Mouse (Mus musculus) spleen, adult 2 months (tissue): ENCODE results near the gene Plaur. TPM values are rescaled to one million over a fixed set of nuclear protein-coding genes. Genes with fewer than 3 reads are reported as not detected.
A peak's percentile ranks its signal among the peaks of the same experiment; 100 is the strongest.
"Not testable (repeated sequence)": the region's sequence is repeated elsewhere in the genome, so short reads cannot be mapped to it uniquely, and the experiment has no call there.

Source experiments
- DNase-seq, 2 experiments: peaks; one replicate each; pipeline versions ENCODE4 v3.0.0 to v3.0.0-alpha.2; 2012 to 2021; ENCODE audit warnings: low spot score in 2 of 2, low read depth in 1 of 2
- H3K27ac ChIP-seq: fragments of 200-500 bp; 2 replicates; pipeline ENCODE4 v1.5.1; 2012; ENCODE audit warnings: low read length, inconsistent platforms; ENCODE audit not compliant: insufficient read depth
- H3K27me3 ChIP-seq: fragments of 200-500 bp; 2 replicates; pipeline ENCODE4 v1.6.1; 2012; ENCODE audit warnings: mild to moderate bottlenecking, moderate library complexity, low read length, inconsistent platforms; ENCODE audit not compliant: control insufficient read depth, insufficient read depth
- H3K36me3 ChIP-seq: fragments of 200-500 bp; 2 replicates; pipeline ENCODE4 v1.6.1; 2012; ENCODE audit warnings: mild to moderate bottlenecking, low read length, inconsistent platforms; ENCODE audit not compliant: control insufficient read depth, insufficient read depth
- H3K4me1 ChIP-seq: fragments of 200-500 bp; 2 replicates; pipeline ENCODE4 v1.6.1; 2011; ENCODE audit warnings: inconsistent platforms; ENCODE audit not compliant: control insufficient read depth, insufficient read depth, insufficient read length
- H3K4me3 ChIP-seq: fragments of 200-500 bp; 2 replicates; pipeline ENCODE4 v1.5.1; 2011; ENCODE audit warnings: mild to moderate bottlenecking, inconsistent platforms; ENCODE audit not compliant: insufficient read depth, insufficient read length; ENCODE audit errors: extremely low read depth
- CTCF ChIP-seq: fragments of 200-500 bp; IDR thresholded peaks from 2 replicates; pipeline ENCODE4 v1.5.1; 2011; ENCODE audit warnings: mild to moderate bottlenecking, inconsistent platforms; ENCODE audit not compliant: insufficient read depth, insufficient read length, insufficient replicate concordance; ENCODE audit errors: extremely low read depth
- POLR2A ChIP-seq: fragments of 200-500 bp; IDR thresholded peaks from 2 replicates; pipeline ENCODE4 v1.6.1; 2011; ENCODE audit warnings: low read depth, low read length, inconsistent platforms
- WGBS: fragments of 180-500 bp; shearing (Covaris S2); methylation state at CpG from one replicate; pipeline ENCODE4 v1.1.7; 2018; 5-methylcytosine and 5-hydroxymethylcytosine counted together
- polyA plus RNA-seq: library from polyadenylated mRNA; depleted of rRNA; stranded (reverse); fragments of >200 nt; gene quantifications from 2 replicates; pipeline ENCODE4 v1.2.3, GENCODE M21; 2012

Plaur gene
- polyA plus RNA-seq, 1 experiment = 58.6 TPM

DNA sequence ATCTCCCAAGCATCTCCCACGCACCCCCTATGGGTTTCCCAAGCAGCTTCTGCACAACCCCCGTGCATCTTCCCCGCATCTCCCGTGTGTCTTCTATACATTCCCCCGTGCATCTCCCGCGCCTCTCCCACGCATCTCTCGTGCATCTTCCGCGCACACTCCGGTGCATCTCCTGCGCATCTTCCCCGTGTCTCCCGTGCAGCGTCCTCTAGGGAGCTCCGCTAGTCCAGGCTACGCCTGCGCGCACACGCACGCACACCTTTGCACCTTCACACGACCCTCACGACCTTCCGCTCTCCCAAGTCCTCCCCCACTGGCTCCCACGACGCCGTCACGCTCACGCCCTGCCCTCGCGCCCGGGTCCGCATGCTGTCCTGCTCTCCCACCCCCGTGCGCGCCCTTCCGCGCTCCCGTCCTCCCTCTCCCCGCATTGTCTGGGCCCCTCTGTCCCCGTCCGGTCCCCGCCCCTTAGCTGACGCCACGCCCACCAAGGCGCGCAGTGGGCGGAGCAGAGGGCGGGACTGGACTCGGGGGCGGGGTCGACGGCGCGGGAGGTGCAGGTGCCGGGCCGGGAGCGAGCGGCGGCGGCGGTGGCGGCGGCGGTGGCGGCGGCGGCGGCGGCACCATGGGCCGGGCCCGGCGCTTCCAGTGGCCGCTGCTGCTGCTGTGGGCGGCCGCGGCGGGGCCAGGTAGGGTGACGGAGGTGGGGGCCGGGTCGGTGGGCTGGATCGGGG is 19.4 kb downstream of the Plaur start, which contains the start of gene Cadm4:
TSS of gene Cadm4 (plus strand) at position 550 of the 734 bp plus-strand sequence.
- Histone ChIP-seq H3K4me1 (peaks cover 8% of the 10 kb centered on the region), H3K27me3 (peaks cover 15% of the 10 kb centered on the region), H3K4me3 (peak within 1 kb of the TSS; percentile 63), H3K36me3 (no peaks in the 10 kb centered on the region), H3K27ac (no peak within 1 kb of the TSS; the same call in 1 of the 2 replicates)
- TF ChIP-seq POLR2A (no peak), CTCF (no peak)
- 2% methylated on average over 67 of the region's 83 CpGs for WGBS
- DNase-seq = peak; percentile 53 to 81

DNA sequence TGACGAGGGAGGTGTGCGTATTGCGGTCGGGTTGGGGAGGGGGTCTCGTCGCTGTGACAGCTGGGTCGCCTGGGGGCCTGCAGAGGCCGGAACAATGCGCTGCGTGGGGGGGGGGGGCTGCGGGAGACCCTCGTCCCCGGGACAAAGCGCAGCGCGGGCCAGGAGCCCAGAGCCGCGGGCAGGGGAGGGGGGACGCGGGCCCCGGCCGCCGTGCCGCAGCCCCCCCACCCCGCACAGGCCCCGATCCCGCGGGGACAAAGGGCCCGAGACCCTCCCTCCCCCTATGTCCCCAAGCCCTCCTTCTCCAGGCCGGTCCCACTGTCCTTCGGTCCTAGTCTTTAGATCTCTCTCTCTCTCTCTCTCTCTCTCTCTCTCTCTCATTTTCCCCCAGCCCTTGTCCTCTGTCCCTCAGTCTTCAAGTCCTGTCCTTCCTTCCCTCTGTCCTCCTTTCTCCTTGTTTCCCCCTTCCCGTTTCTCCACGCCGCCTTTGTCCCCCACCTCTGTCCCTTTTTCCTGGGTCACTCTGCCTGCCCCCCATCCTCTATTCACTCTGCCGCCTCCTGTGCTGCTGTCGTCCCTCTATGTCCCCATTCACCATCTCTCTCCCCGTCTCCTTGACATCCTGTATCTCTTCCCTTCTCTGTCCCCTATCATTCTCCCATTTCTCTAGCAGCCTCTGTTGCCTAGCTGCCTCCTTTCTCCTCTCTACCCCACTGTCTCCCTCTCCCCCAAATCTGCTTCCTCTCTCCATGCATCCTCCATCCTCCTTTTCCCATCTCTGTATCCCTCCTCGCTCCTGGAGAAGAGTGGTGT is 20.1 kb downstream of the Plaur start:
- Histone ChIP-seq H3K27me3 (peaks cover 15% of the 10 kb centered on the region), H3K27ac (no peak overlapping the region), H3K4me3 (peak overlapping the region; percentile 53; the same call in 1 of the 2 replicates), H3K36me3 (no peaks in the 10 kb centered on the region), H3K4me1 (peaks cover 8% of the 10 kb centered on the region)
- DNase-seq = no peak
- TF ChIP-seq POLR2A = no peak
- no peak for TF ChIP-seq CTCF
- WGBS = 10% methylated on average over 17 of the region's 38 CpGs

DNA sequence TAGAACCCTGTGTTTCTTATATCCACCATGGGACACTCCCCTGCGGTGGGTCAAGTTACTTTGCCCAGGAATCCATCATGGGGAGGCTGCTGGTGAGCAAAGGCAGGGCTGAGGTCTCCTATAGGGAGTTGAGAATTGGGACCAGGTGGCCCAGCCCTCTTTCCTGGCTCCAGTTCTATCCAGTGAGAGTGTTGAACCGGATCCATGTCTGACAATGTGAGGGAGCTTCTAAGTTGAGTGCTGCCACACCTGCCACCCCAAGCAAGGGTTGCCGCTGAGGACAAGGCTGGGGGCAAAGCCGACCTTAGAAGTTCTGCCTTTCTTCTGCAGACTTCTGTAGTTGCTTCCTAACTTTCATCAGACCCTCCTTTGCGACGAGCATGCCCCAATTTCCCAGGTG is 21.0 kb downstream of the Plaur start:
- not testable (repeated sequence) for H3K36me3 ChIP-seq

DNA sequence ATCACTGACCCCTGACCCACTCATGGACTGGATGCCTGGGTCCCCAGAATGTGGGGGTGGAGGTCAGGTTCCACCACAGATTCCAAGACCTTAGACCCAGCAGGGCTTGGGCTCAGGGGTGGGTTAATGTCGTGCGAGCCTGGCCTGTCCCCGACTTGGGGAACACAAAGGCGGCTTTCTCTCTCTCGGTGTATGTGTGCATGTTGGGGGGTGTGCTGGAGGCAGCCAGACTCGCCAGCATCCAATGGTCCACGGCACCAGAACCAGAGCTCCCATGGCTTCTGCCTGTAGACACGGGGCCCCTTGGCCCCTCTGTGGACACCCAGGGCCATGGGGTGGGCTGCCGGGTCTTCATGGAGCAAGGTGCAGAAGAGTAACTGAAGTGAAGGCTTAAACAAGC is 23.2 kb downstream of the Plaur start:
- no peak overlapping the region for H3K4me3 ChIP-seq
- H3K27ac ChIP-seq = no peak overlapping the region
- WGBS = 90% methylated on average over 9 of the region's 9 CpGs
- TF ChIP-seq POLR2A (no peak), CTCF (no peak)
- DNase-seq = no peak
- peaks cover 8% of the 10 kb centered on the region for H3K4me1 ChIP-seq
- peaks cover 15% of the 10 kb centered on the region for H3K27me3 ChIP-seq
- no peaks in the 10 kb centered on the region for H3K36me3 ChIP-seq

More for the DNA sequence above, 21.0 kb downstream of the Plaur start:
- peaks cover 15% of the 10 kb centered on the region for H3K27me3 ChIP-seq
- not testable (repeated sequence) for H3K4me1 ChIP-seq, DNase-seq, H3K27ac ChIP-seq, H3K4me3 ChIP-seq
- WGBS = 50% methylated on average over 6 of the region's 6 CpGs

DNA sequence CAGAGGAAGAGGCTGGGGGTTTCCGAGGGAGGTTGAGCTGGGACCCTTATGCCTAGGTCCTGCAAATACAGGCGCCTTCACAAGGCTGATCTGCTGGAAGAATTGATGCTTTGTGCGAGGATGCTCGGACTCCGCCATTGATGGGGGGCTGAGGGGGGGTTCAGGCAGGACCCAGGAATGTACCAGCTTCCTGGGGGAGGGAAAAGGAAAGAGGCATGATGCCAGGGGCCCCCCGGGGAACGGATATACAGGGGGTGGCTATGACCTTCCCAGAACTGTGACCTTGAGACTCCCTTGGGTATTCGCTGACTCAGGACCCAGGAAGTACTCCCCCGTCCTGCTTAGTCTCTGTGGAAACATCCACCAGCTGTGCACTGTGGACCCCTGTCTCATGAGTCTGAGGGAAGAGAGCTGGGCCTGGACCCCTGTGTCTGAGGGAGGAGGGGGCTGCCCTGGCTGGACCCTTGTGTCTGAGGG is 24.4 kb downstream of the Plaur start:
- TF ChIP-seq POLR2A = no peak
- TF ChIP-seq CTCF = no peak
- WGBS = 64% methylated on average over 9 of the region's 9 CpGs
- peaks cover 4% of the 10 kb centered on the region for H3K4me1 ChIP-seq
- no peak for DNase-seq
- no peak overlapping the region for H3K4me3 ChIP-seq
- H3K27me3 ChIP-seq = peaks cover 13% of the 10 kb centered on the region
- peak overlapping the region; percentile 30 for H3K27ac ChIP-seq
- no peaks in the 10 kb centered on the region for H3K36me3 ChIP-seq

DNA sequence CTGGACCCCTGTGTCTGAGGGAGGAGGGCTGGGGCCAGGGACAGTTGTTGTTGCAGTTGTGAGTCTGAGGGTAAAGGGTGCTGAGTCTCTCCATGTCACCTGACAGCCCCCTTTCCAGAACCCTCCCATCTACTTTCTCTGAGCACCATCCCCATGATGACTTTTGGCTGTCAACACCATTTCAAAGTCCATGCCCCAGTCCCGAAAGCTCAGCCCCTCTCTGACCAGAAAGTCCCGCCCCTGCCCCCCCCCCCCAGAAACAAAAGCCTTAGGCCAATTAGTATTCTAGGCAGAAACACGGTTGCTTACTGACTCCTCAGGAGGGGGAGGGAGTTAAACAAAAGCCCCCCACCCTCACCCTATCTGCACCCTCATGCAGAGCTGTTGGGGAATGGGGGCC is 25.1 kb downstream of the Plaur start:
- peaks cover 7% of the 10 kb centered on the region; the same call in 1 of the 2 replicates for H3K27me3 ChIP-seq
- WGBS = 73% methylated on average over 3 of the region's 3 CpGs
- peak overlapping the region; percentile 30; the same call in 1 of the 2 replicates for H3K27ac ChIP-seq
- no peak for DNase-seq
- peaks cover under 1% of the 10 kb centered on the region; the same call in 1 of the 2 replicates for H3K4me1 ChIP-seq
- no peaks in the 10 kb centered on the region for H3K36me3 ChIP-seq
- H3K4me3 ChIP-seq = no peak overlapping the region
- TF ChIP-seq POLR2A (no peak), CTCF (no peak)

DNA sequence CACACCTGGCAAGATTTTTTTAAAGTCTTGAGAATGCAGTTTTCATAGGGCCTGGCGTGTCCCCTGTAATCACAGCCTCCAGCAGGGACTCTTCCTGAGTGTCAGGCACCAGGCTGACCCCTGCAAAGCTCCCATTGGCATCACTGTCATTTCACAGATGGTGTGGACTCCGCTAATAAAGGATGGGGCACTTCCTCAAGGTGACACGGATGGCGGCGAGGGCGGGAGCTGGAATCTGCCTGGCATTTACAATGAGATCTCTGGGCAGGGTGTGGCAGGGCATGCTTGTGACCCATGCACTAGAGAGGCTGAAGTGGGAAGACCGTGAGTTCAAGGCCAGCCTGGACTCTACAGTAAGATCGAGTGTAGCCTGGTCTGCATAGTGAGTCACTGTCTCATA is 26.0 kb downstream of the Plaur start:
- H3K4me1 ChIP-seq = no peaks in the 10 kb centered on the region
- DNase-seq = no peak
- H3K27ac ChIP-seq = no peak overlapping the region
- no peak for TF ChIP-seq CTCF
- no peak for TF ChIP-seq POLR2A
- H3K27me3 ChIP-seq = no peaks in the 10 kb centered on the region; the same call in 1 of the 2 replicates
- H3K4me3 ChIP-seq = no peak overlapping the region
- H3K36me3 ChIP-seq = no peaks in the 10 kb centered on the region
- WGBS = 91% methylated on average over 8 of the region's 8 CpGs
